Mouse (Mus musculus): ENCODE data around the gene Prss56. TPM values are rescaled to one million over a fixed set of nuclear protein-coding genes. Genes with fewer than 3 reads are reported as not detected.

Gene Prss56
- total and polyA plus RNA-seq, 3 experiments, result not detected

- TF ChIP-seq CTCF (conservative IDR thresholded peaks at IDR 0.05 in 1 of 2, IDR thresholded peaks at IDR 0.05 in 1 of 2; ENCODE audit: low read depth in 2 of 2, low read length in 2 of 2), result peak in 1 of 2 experiments; percentile 21; a peak in 2 of 4 replicates
Measured at GRCm38 (mm10) chr1:87213735-87214704, 30.9 kb downstream of the Prss56 start, which contains the start of gene Eif4e2 (continued).

GRCm38 (mm10) chr1:87214748-87215147 lies 31.6 kb downstream of the Prss56 start:
- Histone ChIP-seq H3K4me3 (replicated peaks in 1 of 3; ENCODE audit: low read depth in 2 of 3, low read length in 2 of 3, poor library complexity in 1 of 3) (peak overlapping the region; percentile 74 to 90 (median 80)), H3K4me2 (ENCODE audit: insufficient read depth, low read depth, poor library complexity, severe bottlenecking) (peak overlapping the region; percentile 96), H3K79me2 (replicated peaks; ENCODE audit: control insufficient read depth, extremely low read depth, insufficient read depth, poor library complexity, severe bottlenecking) (peaks cover 61% of the 10 kb centered on the region), H3K9me3 (replicated peaks; ENCODE audit: low read length) (no peaks in the 10 kb centered on the region), H3K36me3 (replicated peaks in 1 of 2; ENCODE audit: control insufficient read depth in 1 of 2, insufficient read depth in 1 of 2, low read length in 1 of 2) (peaks cover 11 to 36% of the 10 kb centered on the region in 2 experiments), H3K27me3 (replicated peaks) (no peaks in the 10 kb centered on the region), H3K9ac (ENCODE audit: insufficient read depth, low read depth) (peak overlapping the region; percentile 93), H3K4me1 (ENCODE audit: control insufficient read depth in 1 of 2, insufficient read depth in 2 of 2) (peaks cover 12 to 57% of the 10 kb centered on the region in 2 experiments), H3K27ac (ENCODE audit: insufficient read depth, low read depth) (no peak overlapping the region)
- TF ChIP-seq CTCF (conservative IDR thresholded peaks at IDR 0.05 in 1 of 2, IDR thresholded peaks at IDR 0.05 in 1 of 2; ENCODE audit: low read depth in 2 of 2, low read length in 2 of 2) (no peak), TCF12 (IDR thresholded peaks at IDR 0.05; ENCODE audit: low read depth, low read length) (no peak), IRF4 (IDR thresholded peaks at IDR 0.05; ENCODE audit: low read depth, low read length) (no peak), NELFE (IDR thresholded peaks at IDR 0.05; ENCODE audit: low read depth, low read length) (no peak), SIN3A (IDR thresholded peaks at IDR 0.05; ENCODE audit: low read length) (peak; percentile 48), BHLHE40 (IDR thresholded peaks at IDR 0.05; ENCODE audit: low read depth, low read length) (peak; percentile 27; the same call in 1 of the 2 replicates), KAT2A (IDR thresholded peaks at IDR 0.05; ENCODE audit: insufficient replicate concordance, low read length) (no peak), USF1 (IDR thresholded peaks at IDR 0.05; ENCODE audit: low read depth, low read length) (no peak), JUN (IDR thresholded peaks at IDR 0.05; ENCODE audit: insufficient read depth, low read depth, low read length) (no peak), ZKSCAN1 (IDR thresholded peaks at IDR 0.05; ENCODE audit: borderline replicate concordance, low read depth, low read length) (no peak), MEF2A (IDR thresholded peaks at IDR 0.05; ENCODE audit: borderline replicate concordance, low read depth, low read length) (no peak), ETS1 (conservative IDR thresholded peaks at IDR 0.05; ENCODE audit: low read depth, low read length) (no peak), MXI1 (IDR thresholded peaks at IDR 0.05; ENCODE audit: low read depth, low read length) (peak; percentile 45; the same call in 1 of the 2 replicates), ZNF384 (IDR thresholded peaks at IDR 0.05; ENCODE audit: low read depth, low read length) (no peak), ELF1 (IDR thresholded peaks at IDR 0.05; ENCODE audit: low read depth, low read length) (peak; percentile 8; the same call in 1 of the 2 replicates), RAD21 (IDR thresholded peaks at IDR 0.05; ENCODE audit: low read depth, low read length) (no peak)
- dilution Hi-C loops (cut with MboI; ENCODE audit: extremely low pct_ligation_motif_present, extremely low pct_unique_long_range_greater_than_20kb, low sequenced_read_pairs) (no loop called here), in situ Hi-C loops (cut with MboI; ENCODE audit: low pct_ligation_motif_present, low pct_unique_long_range_greater_than_20kb, low sequenced_read_pairs) (no loop called here)
- DNase-seq (ENCODE audit: extremely low read depth), result peak; percentile 27
